Mouse (Mus musculus): Measurements from ENCODE around the gene Ank2.

The Ank2 gene

GRCm38 (mm10) chr3:127116226-127116625 lies 382.9 kb downstream of the Ank2 start:
- DNase-seq (ENCODE audit: low spot score), result no peak

- no peak for DNase-seq (ENCODE audit: low spot score)
These were observed 385.9 kb downstream of the Ank2 start for GRCm38 (mm10) chr3:127113238-127113637.

- no peak for DNase-seq (ENCODE audit: low spot score)
These were observed 389.7 kb downstream of the Ank2 start for GRCm38 (mm10) chr3:127109413-127109812.

GRCm38 (mm10) chr3:127108481-127108880 lies 390.7 kb downstream of the Ank2 start:
- no peak for DNase-seq (ENCODE audit: low spot score)

- no peak for DNase-seq (ENCODE audit: low spot score)
These were observed 391.9 kb downstream of the Ank2 start for GRCm38 (mm10) chr3:127107281-127107680.

GRCm38 (mm10) chr3:127101326-127101725 lies 397.8 kb downstream of the Ank2 start:
- DNase-seq (ENCODE audit: low spot score), result no peak

- no peak for DNase-seq (ENCODE audit: low spot score)
These were observed 401.4 kb downstream of the Ank2 start for GRCm38 (mm10) chr3:127097745-127098144.

GRCm38 (mm10) chr3:127097106-127097505 lies 402.0 kb downstream of the Ank2 start:
- DNase-seq (ENCODE audit: low spot score), result no peak

GRCm38 (mm10) chr3:127093631-127094030 lies 405.5 kb downstream of the Ank2 start:
- no peak for DNase-seq (ENCODE audit: low spot score)

- DNase-seq (ENCODE audit: low spot score), result no peak
These were observed 411.6 kb downstream of the Ank2 start for GRCm38 (mm10) chr3:127087574-127087973.

- no peak for DNase-seq (ENCODE audit: low spot score)
These were observed 412.2 kb downstream of the Ank2 start for GRCm38 (mm10) chr3:127086834-127087506.

GRCm38 (mm10) chr3:127077369-127077768 lies 421.8 kb downstream of the Ank2 start:
- no peak for DNase-seq (ENCODE audit: low spot score)

GRCm38 (mm10) chr3:127075531-127076280 lies 423.4 kb downstream of the Ank2 start:
- DNase-seq (ENCODE audit: low spot score), result no peak

GRCm38 (mm10) chr3:127071471-127071870 lies 427.7 kb downstream of the Ank2 start:
- DNase-seq (ENCODE audit: low spot score), result no peak

GRCm38 (mm10) chr3:127063654-127064386 lies 435.3 kb downstream of the Ank2 start:
- no peak for DNase-seq (ENCODE audit: low spot score)

- DNase-seq (ENCODE audit: low spot score), result no peak
These were observed 439.5 kb downstream of the Ank2 start for GRCm38 (mm10) chr3:127059671-127060070.

GRCm38 (mm10) chr3:127041288-127041687 lies 457.9 kb downstream of the Ank2 start:
- DNase-seq (ENCODE audit: low spot score), result no peak

- DNase-seq (ENCODE audit: low spot score), result no peak
These were observed 460.6 kb downstream of the Ank2 start for GRCm38 (mm10) chr3:127038570-127038969.

GRCm38 (mm10) chr3:127036118-127036517 lies 463.0 kb downstream of the Ank2 start:
- DNase-seq (ENCODE audit: low spot score), result no peak

- DNase-seq (ENCODE audit: low spot score), result no peak
These were observed 463.6 kb downstream of the Ank2 start for GRCm38 (mm10) chr3:127035540-127035939.

GRCm38 (mm10) chr3:127034983-127035382 lies 464.2 kb downstream of the Ank2 start:
- DNase-seq (ENCODE audit: low spot score), result no peak

- DNase-seq (ENCODE audit: low spot score), result no peak
These were observed 475.2 kb downstream of the Ank2 start for GRCm38 (mm10) chr3:127023992-127024391.

- DNase-seq (ENCODE audit: low spot score), result no peak
These were observed 479.0 kb downstream of the Ank2 start for GRCm38 (mm10) chr3:127020167-127020566.
